Mouse (Mus musculus) erythroid progenitor cell, adult 5-6 weeks (primary cell): ENCODE data around the gene Phf1. TPM values are rescaled to one million over a fixed set of nuclear protein-coding genes. Genes with fewer than 3 reads are reported as not detected.
"Not testable (repeated sequence)": the region's sequence is repeated elsewhere in the genome, so short reads cannot be mapped to it uniquely, and the experiment has no call there.

ENCODE experiments used
- ATAC-seq: replicated peaks from 2 replicates; pipeline ENCODE4 v1.8.0; 2016; ENCODE audit warnings: moderate number of reproducible peaks, mild to moderate bottlenecking, moderate TSS enrichment, inconsistent platforms; ENCODE audit not compliant: poor library complexity, low FRiP score, severe bottlenecking
- total RNA-seq, 2 experiments: library from RNA; stranded (forward) in 1 of 2; stranded (reverse) in 1 of 2; fragments of 150-400 nt in 1 of 2; fragments of 186-747, 209-891 nt in 1 of 2; gene quantifications; 2 replicates each; pipeline versions ENCODE4 v1.2.3 to v1.2.4; 2015 to 2017; ENCODE audit warnings: low replicate concordance in 2 of 2

Gene Phf1
- total RNA-seq, 2 experiments from 2014 or later: 23.1 to 34.5 TPM

DNA sequence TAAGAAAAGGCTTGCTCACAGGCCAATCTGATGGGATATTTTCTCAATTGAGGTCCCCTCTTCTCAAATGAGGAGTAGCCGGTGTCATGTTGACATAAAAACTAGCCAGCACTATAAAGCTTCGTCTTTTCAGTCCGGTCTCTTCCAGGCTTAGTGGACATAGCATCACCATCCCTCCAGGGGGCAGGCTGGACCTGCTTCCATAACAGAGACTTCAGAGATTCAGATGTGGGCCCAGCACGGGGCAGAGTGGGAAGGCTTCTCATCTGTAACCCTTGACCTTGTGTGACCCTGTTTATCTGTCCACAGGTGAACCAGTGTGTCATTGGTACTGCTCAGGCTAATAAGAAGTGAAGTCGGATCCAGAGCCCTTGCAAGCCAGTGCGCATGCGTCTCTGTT lies 1.1 kb upstream of the Phf1 start:
- ATAC-seq: not testable (repeated sequence)

DNA sequence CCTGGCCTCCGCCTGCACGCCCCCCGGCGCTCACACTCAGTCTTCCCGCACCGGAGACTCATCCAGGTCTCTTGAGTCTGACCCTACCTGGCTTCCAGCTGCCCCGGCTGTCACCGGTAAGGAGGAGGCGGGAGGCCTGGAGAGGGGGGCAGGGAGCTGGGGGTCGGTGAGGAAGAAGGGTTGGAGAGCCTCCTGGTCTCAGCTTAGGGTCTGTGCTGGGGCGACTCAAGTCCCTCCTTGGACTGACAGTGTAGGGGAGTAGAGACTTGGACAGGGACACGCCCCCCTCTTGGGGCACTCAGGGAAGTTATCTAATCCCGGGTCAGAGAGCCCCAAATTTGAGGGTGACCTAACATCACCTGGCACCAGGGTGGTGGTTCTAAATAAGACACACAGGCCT lies 567 bp downstream of the Phf1 start:
- no peak for ATAC-seq

DNA sequence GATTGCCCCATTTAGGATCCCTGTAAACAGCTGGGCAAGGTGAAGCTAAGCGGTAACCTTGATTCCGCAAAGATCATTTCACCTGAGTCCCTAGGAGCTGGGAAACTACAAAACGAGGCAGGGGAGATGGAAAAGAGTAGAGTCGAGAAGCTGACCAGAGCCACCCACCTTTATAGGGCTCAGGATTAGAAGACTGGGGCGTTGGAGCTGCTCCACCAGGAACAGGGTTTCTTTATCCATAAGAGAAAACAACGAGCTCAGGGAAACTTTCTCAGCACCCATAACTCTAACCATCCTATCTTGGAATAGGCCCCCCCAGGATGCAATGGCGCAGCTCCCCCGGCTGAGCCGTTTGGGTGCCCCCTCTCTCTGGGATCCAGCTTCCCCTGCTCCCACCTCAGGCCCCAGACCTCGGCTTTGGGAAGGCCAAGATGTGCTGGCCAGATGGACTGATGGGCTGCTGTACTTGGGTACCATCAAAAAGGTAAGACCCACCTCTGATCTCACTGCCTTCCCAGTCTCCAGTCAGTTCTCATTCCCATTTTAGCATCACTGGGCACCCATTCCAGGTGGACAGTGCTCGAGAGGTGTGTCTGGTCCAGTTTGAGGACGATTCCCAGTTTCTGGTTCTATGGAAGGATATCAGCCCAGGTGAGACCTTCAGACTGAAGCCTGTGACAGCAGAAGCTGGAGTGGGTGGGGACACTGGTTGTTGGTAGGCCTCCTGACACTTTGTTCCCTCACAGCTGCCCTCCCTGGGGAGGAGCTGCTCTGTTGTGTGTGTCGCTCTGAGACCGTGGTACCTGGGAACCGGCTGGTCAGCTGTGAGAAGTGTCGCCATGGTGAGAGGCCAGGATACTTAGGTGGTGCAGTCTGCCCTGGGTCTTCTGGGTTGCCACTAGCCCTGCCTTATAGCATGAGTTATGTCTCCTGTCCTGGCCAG lies 1.3 kb downstream of the Phf1 start:
- ATAC-seq: no peak

DNA sequence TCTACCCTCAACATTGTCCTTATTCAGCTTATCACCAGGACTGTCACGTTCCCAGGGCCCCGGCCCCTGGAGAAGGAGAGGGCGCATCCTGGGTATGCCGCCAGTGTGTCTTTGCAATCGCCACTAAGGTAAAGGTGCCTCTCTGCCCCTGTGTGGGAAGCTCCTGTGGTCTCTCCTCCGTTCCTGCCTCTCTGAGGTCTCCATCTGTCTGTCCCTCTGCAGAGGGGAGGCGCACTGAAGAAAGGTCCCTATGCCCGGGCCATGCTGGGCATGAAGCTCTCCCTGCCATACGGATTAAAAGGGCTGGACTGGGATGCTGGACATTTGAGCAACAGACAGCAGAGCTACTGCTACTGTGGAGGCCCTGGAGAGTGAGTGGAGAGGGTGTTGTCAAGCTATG lies 2.2 kb downstream of the Phf1 start:
- ATAC-seq: no peak

DNA sequence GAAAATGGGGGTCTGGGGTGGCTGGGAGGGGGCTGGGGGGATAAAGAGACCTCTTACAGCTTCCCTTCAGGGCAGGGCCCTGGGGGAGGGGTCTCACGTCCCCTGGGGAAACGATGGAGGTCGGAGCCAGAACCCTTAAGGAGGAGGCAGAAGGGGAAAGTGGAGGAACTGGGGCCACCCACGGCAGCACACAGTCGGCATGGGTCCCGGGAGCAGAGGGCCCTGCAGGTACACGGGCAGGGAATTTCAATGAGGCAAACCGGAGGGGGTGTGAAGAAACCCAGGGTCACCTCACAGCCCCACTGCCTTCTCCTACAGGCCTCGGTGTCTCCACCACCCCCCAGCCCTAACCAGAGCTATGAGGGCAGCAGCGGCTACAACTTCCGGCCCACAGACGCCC lies 3.6 kb downstream of the Phf1 start:
- ATAC-seq: no peak

DNA sequence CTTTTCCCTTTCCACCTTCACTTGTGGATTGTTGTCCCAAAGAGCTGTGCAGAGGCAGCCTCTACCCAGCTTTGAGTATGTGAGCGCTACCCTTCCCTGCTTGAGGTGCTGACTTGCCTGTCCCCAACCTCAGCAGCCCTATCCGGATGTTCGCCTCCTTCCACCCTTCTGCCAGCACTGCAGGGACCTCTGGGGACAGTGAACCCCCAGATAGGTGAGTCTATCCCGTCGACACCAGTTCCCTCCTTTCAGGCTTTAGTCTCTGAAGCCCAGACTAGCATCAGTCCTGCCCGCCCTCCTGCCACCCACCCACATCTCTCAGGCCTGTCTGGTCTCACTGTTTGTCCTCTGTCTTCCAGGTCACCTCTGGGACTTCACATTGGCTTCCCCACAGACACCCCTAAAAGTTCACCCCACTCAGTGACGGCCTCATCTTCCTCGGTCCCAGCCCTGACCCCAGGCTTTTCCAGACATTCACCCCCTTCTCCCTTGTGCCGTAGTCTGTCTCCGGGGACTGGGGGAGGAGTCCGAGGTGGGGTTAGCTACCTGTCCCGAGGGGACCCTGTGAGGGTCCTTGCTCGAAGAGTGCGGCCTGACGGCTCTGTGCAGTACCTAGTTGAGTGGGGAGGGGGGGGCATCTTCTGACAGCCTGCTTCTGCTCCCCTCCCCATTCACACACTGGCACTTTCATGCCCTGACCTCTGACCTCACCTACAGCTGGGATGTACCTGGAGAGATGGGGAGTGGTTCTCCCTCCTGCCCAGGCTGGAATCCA lies 4.3 kb downstream of the Phf1 start:
- no peak for ATAC-seq

DNA sequence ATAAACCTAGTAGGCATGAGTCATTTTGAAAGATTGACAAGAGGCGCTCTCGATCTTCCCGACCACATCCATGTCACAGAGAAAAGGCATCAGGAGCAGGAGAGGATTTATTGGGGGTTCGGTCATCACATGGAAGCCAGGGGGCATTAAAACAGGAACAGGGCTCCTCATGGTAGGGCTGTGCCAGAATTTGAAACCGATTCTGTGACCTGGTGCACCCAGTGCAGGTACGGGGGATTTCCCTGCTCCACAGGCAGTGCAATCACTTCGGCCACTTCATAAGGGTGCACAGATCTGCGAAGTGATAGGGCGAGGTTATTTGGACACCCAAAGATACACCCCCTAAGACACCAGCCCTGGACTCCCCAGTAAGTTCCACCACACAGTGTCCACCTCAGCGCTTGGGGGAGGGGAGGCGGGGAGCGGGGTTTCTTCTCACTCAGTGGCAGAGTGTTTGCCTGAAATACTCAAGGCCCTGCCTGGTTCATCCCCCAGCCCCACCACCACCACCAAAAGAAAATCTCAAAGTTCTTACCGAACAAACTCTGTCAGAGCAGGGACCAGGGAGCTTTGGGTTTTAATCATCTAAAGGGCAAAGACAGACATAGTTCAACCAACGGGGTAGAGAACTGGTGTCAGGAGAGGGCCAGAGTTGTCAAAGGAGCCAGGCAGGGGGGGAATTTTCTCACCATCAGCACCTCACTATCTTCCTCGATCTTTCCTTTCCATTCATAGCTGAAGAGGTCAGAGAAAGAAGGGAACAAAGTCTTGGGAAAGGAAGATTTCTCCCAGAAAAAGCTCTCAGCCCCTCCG lies 5.2 kb downstream of the Phf1 start:
- ATAC-seq: no peak

DNA sequence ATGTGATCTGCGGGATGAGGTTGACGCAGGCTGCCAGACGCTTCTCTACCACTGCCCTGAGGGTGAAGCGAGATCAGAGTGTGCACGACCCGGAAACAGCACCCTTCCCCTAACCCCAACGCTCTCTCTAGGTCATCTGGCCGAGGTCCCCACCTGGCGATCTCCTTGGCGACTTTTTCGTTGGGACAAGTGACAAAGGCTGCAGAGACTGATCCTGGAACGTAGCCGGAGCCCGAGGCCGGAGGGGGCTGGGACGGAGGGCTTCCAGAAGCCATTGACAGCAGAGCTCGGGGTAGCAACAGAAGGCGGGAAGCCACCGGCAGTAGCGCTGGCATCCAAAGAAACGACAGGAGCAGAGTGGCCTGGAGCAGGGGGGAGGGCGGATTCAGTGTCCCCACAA lies 5.9 kb downstream of the Phf1 start:
- ATAC-seq: peak; percentile 13; the same call in 1 of the 2 replicates

DNA sequence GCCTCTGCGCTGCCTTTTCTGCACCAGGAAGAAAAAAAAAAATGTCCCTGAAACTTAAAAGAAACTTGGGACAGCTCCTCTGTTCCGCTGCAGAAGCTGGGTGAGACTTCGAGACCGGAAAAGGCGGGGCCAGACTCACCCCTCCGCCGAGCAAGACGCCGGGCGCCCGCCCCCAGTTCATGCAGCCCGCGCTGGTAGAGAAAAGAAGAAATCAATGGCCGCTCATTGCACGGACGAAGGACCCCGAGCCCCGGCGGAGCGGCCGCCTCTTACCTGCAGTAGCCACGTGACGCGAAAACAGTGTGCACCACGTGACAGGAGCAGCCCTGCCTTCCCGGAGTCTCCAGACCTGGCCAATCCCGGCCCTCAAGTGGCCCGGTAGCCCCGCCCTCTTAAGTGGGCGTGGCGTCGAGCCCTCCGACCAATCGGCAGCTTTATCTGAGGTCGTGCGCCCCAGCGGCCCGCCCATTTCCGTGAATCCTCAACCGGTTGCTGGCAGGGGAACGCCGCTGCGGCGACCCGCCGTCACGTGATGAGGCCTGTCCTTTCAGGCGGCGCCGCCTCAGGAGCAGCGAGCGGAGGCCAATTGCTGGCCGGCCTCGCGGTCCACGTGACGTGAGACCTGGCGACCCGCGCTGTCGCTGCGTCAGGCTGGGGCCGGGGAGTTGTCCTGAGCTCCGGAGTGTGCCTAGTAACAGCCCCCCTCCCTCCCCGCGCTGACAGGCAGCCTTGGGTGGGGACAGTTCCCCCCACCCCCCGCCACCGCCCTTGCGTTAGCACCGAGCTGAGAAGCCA lies 6.5 kb downstream of the Phf1 start, which contains the start of gene Cuta:
Cuta (minus strand) TSS at position 392 of the 795 bp plus-strand sequence.
- peak; percentile 89 for ATAC-seq

DNA sequence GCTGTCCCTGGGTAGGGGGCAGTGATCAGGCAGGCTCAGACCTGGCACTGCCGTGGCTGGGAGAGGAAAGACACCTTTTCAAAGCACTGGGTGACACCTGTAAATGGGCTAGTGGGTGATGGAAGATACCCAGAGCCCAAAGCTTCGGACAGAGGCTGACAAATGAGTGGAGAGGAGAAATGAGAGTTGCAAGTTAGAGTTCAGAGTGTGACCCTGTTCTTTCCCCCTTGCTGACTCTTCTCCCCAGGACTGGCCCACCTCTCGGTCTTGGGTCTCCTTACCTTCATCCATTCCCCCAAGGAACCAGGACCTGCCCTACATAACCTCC lies 7.1 kb downstream of the Phf1 start:
- no peak for ATAC-seq

DNA sequence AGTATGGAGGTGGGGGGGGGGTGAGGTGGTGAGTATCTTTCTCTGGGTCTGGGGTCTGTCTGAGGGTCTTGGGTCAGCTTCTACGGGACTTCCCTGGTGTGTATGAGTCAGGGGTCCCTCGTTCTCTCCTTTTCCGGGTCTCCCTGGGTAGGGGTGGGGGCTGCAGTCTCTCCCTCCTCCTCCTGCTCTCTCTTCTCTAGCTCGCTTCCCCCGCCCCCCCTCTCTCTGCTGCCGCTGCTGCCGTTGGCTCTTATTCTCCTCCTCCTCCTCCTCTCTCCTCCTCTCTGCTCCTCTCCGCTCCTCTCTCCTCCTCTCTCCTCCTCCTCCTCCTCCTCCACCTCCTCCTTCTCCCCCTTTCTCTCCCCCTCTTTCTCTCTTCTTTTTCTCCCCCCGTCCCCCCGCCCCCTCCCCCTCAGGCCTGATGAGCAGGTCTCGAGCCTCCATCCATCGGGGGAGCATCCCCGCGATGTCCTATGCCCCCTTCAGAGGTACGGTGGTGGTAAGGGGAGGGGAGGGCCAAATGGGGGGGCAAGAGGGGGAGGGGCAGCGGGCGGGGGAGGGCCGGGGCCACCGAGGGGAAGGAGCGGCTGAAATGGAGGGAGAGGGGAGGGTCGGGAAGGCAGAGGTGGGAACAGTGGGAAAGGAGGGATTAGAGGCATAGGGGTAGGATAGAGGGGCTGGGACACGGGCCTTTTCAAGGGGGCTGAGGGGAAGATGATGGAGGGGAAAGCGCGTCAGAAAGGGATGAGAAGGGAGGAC lies 8.4 kb downstream of the Phf1 start, which contains the start of gene Syngap1:
Syngap1 (plus strand) TSS at position 223 of the 759 bp plus-strand sequence.
- ATAC-seq: no peak

DNA sequence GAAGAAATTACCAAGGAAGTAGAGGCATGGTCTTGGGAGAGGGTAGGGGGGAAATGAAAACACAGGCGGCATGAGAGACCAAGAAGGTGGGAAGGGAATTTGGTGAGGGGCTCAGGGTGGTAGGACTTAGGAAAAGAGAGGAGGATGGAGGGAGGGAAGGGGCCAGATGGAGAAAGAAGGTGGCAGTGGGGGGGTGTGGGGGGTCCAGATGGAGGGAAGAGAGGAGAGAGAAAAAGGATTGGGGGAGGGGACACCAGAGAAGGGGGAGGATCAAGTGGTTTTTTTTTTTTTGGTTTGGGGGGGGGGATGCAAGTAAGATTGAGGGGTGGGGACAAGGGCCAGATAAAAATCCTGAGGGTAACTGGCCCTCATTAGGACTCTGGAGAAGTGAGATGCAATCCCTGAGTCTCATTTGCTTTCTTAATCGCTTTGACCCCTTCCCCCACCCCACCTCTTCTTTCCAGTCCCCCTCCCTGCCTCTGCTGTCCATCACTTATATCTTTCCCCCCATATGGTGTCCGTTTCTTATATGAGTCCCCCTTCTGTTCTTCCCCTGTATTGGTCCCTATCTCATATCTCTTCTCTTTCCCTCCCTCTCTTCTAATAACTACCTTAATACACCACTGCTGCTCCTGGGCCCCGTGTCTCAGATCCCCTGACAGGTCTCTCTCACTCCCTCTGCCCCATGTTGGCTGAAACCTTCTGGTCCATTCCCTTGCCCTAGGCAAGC lies 9.2 kb downstream of the Phf1 start:
- ATAC-seq: no peak

DNA sequence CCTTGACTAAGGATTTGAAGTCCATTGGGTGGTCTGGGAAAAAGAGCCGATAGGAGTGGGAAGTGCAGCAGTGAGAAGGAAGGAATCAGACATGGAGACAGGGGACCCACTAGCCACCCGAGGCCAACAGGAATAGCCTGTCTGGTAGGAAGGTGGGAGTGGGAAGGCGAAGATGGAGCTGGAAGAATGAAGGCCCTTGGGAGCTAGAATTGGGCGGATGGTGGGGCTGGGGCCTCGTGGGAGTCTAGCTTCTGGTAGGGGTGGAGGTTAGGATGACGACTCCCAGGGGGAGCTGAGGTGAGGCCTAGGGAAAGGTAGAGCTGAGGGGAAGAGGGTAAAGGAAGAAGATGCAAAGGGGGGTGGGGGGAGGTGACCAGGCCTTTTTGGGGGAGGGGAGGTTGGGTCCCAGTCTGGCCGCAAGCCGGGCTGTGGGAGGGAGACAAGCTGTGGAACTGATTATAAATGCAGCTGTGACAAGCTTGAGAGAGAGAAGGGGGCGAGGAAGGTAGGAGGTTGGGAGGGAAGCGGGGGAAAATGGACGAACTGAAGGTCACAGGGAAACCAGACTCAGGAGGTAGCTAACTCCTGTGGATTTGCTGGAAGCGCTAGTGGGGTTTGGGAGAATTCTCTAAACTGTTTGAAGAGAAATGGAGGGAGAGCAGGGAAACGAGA lies 13.1 kb downstream of the Phf1 start:
- ATAC-seq: no peak

DNA sequence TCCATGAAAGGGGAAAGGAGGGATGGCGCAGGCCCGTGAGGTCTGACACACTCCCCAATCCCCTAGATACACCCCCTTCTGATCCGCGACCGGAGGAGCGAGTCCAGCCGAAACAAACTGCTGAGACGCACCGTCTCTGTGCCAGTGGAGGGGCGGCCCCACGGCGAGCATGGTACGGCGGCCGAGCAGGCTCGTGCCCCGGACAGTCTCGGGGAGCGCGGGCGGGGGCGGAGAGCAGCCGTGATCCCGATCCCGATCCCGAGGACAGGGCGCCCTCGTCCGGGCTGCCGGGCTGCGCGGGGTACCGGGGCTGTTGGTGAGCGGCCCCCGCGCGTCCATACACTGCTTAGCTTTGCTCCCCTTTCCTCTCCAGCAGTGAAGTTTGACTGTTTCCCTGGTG lies 13.7 kb downstream of the Phf1 start:
- ATAC-seq: peak; percentile 62

DNA sequence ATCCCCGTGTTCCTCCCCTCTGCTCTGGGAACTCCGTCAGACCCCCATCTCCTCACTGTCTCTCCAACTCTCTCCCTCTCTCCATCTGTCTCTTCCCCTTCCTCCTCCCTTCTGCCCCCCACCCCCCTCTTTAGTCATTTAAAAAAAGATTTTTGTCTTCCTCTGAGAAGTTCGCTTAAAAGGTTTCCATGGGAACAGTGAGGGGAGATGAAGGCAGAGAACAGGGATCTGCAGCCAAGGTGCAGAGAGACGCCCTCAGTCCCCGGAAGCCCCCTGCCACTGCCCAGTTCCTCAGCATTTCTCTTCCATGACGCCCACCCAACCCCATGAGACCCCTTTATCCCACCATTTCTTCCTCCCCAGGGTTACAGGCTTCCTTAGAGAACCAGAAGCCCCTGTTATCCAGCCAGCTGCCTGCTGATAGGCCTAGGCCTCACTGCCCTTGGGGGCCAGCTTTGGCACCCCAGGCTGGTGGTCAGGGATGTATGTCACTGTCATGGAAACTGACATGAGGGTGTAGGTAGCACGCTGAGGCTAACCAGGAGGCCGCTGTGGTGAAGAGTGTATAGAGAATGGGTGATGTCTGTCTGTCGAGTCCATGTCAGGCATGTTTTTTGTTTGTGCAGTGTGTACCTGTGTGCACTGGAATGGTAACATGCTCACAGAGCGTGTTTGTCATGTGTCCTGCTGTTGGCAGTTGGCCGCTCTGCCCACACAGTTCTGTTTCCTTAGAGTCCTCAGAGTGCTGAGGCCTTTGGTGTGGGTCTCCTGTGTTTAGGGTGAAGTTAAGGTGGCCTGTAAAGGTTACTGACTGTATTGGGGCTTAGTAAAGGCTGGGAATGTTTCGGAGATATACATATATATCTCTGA lies 14.6 kb downstream of the Phf1 start:
- ATAC-seq: no peak

DNA sequence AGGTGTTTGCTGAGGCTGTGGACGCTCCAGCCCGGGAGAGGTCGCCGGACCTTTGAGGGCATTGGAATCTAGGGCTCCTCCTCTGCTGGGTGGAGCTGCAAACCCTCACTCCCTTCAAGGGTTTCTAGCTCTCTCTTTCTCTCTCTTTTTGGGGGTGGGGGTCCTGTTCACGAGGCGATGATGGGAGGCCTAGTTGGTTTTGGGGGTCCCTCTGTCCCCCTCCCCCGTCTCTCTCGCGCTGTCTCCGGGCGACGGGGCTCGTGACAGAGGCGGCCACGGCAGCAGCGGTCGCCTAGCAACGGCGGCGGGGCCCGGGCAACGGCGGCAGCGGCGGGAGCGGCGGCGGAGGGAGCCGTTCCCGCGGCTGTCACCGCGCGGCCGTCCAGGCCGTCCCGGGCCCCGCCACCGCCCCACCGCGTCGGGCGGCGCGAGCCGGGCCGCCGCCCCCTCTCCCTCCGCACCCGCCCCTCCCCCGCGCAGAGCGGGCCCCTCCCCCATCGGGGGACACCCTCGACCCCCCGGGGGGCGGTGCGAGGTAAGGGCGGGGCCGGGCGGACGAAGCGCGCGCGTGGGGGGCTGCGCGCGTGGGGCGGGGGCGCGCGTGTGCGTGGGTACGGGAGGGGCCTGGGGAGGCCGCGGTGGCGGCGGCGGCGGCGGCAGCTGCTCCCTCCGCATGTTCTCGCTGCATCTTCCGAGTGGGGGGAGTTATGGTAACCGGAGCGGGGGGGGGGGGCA lies 15.6 kb downstream of the Phf1 start:
- ATAC-seq: peak; percentile 64
